Mouse (Mus musculus) hindbrain, embryonic 11.5 days (tissue): ENCODE measurements around the gene Pgap3. TPM values are rescaled to one million over a fixed set of nuclear protein-coding genes. Genes with fewer than 3 reads are reported as not detected.

ENCODE experiments used
- ATAC-seq: fragments of 200-750 bp; cut with Nextera tagmentation; 2 replicates; pipeline ENCODE4 v1.8.0; 2017; ENCODE audit warnings: mild to moderate bottlenecking, moderate TSS enrichment, moderate library complexity; ENCODE audit not compliant: low FRiP score
- DNase-seq: peaks from one replicate; pipeline ENCODE4 v3.0.0-alpha.2; 2015; ENCODE audit warnings: low spot score
- H3K27ac ChIP-seq: fragments of 300-500 bp; sonication (generic); 2 replicates; pipeline ENCODE4 v1.5.1; 2014; ENCODE audit warnings: mild to moderate bottlenecking, low read depth, low read length
- H3K27me3 ChIP-seq: fragments of 300-500 bp; sonication (generic); 2 replicates; pipeline ENCODE4 v1.6.1; 2014; ENCODE audit warnings: mild to moderate bottlenecking, low read length, moderate library complexity, mixed read lengths; ENCODE audit not compliant: control insufficient read depth, insufficient read depth
- H3K36me3 ChIP-seq: fragments of 300-500 bp; sonication (generic); 2 replicates; pipeline ENCODE4 v1.6.1; 2014; ENCODE audit warnings: mild to moderate bottlenecking, low read length, moderate library complexity, mixed read lengths; ENCODE audit not compliant: control insufficient read depth, insufficient read depth
- H3K4me1 ChIP-seq: fragments of 300-500 bp; sonication (generic); replicated peaks from 2 replicates; pipeline ENCODE4 v1.6.1; 2014; ENCODE audit warnings: low read length, mixed read lengths; ENCODE audit not compliant: control insufficient read depth, insufficient read depth
- H3K4me2 ChIP-seq: fragments of 300-500 bp; sonication (generic); replicated peaks from 2 replicates; pipeline ENCODE4 v1.6.1; 2014; ENCODE audit warnings: mild to moderate bottlenecking, low read depth, low read length
- H3K4me3 ChIP-seq: fragments of 300-500 bp; sonication (generic); 2 replicates; pipeline ENCODE4 v1.5.1; 2014; ENCODE audit warnings: low read depth, low read length
- H3K9ac ChIP-seq: fragments of 300-500 bp; sonication (generic); 2 replicates; pipeline ENCODE4 v1.6.1; 2014; ENCODE audit warnings: low read depth, low read length
- H3K9me3 ChIP-seq: fragments of 300-500 bp; sonication (generic); 2 replicates; pipeline ENCODE4 v1.6.1; 2016; ENCODE audit warnings: low read length; ENCODE audit not compliant: control insufficient read depth
- WGBS: fragments of 180-500 bp; shearing (Covaris S2); extraction: QIAGEN DNeasy Blood & Tissue Kit; methylation state at CpG from one replicate; pipeline ENCODE4 v1.1.7; 2014; 5-methylcytosine and 5-hydroxymethylcytosine counted together
- polyA plus RNA-seq: library from polyadenylated mRNA; unstranded; fragments of >200 nt; fragmentation: Nextera tagmentation; extraction: Ambion mirVana; gene quantifications from 2 replicates; pipeline ENCODE4 v1.2.1, GENCODE M21; 2014

Pgap3 gene
- polyA plus RNA-seq, 1 experiment from 2014 or later, result 4.3 TPM

- Histone ChIP-seq H3K4me1 (peaks cover 13% of the 10 kb centered on the region), H3K9ac (peak overlapping the region; percentile 29; the same call in 1 of the 2 replicates), H3K9me3 (no peaks in the 10 kb centered on the region), H3K4me3 (no peak overlapping the region), H3K27me3 (no peaks in the 10 kb centered on the region), H3K36me3 (peaks cover 6% of the 10 kb centered on the region; the same call in 1 of the 2 replicates), H3K27ac (peak overlapping the region; percentile 37), H3K4me2 (peak overlapping the region; percentile 19; the same call in 1 of the 2 replicates)
- WGBS, result 31% methylated on average over 10 of the region's 10 CpGs
- peak; percentile 66 for DNase-seq
- peak; percentile 82 for ATAC-seq
Measured at GRCm38 (mm10) chr11:98371556-98372240, 28.6 kb downstream of the Pgap3 start.

- ATAC-seq (no peak), DNase-seq (no peak)
- Histone ChIP-seq H3K27ac (no peak overlapping the region), H3K27me3 (no peaks in the 10 kb centered on the region), H3K9ac (no peak overlapping the region), H3K4me3 (no peak overlapping the region), H3K9me3 (no peaks in the 10 kb centered on the region), H3K4me2 (no peak overlapping the region), H3K4me1 (peaks cover 13% of the 10 kb centered on the region), H3K36me3 (peaks cover 6% of the 10 kb centered on the region; the same call in 1 of the 2 replicates)
- WGBS, result 72% methylated on average over 2 of the region's 2 CpGs
Measured at GRCm38 (mm10) chr11:98370588-98370987, 29.7 kb downstream of the Pgap3 start.

- no peak for ATAC-seq
- no peaks in the 10 kb centered on the region for H3K36me3 ChIP-seq
- 77% methylated on average over 6 of the region's 6 CpGs for WGBS
- peaks cover 13% of the 10 kb centered on the region for H3K4me1 ChIP-seq
- no peak overlapping the region for H3K9ac ChIP-seq
- no peak overlapping the region for H3K4me2 ChIP-seq
- no peak overlapping the region for H3K4me3 ChIP-seq
- no peaks in the 10 kb centered on the region for H3K27me3 ChIP-seq
- no peaks in the 10 kb centered on the region for H3K9me3 ChIP-seq
- DNase-seq, result no peak
- no peak overlapping the region for H3K27ac ChIP-seq
Measured at GRCm38 (mm10) chr11:98369337-98369736, 31.0 kb downstream of the Pgap3 start.

- Histone ChIP-seq H3K27ac (no peak overlapping the region), H3K4me2 (no peak overlapping the region), H3K4me3 (no peak overlapping the region), H3K9ac (no peak overlapping the region), H3K4me1 (peaks cover 13% of the 10 kb centered on the region), H3K9me3 (no peaks in the 10 kb centered on the region), H3K36me3 (no peaks in the 10 kb centered on the region), H3K27me3 (no peaks in the 10 kb centered on the region)
- 86% methylated on average over 7 of the region's 7 CpGs for WGBS
- no peak for DNase-seq
- ATAC-seq, result no peak
Measured at GRCm38 (mm10) chr11:98367863-98368186, 32.5 kb downstream of the Pgap3 start.

GRCm38 (mm10) chr11:98367171-98367862, 33.0 kb downstream of the Pgap3 start:
- 87% methylated on average over 10 of the region's 10 CpGs for WGBS
- no peak for ATAC-seq
- H3K27ac ChIP-seq, result no peak overlapping the region

GRCm38 (mm10) chr11:98366290-98366689, 34.0 kb downstream of the Pgap3 start:
- Histone ChIP-seq H3K9ac (no peak overlapping the region), H3K4me3 (no peak overlapping the region), H3K4me2 (no peak overlapping the region), H3K9me3 (no peaks in the 10 kb centered on the region), H3K36me3 (no peaks in the 10 kb centered on the region), H3K4me1 (peaks cover 17% of the 10 kb centered on the region), H3K27ac (no peak overlapping the region), H3K27me3 (no peaks in the 10 kb centered on the region)
- ATAC-seq (no peak), DNase-seq (no peak)
- WGBS, result 78% methylated on average over 10 of the region's 10 CpGs

More at GRCm38 (mm10) chr11:98367171-98367862, 33.0 kb downstream of the Pgap3 start:
- Histone ChIP-seq H3K9me3 (no peaks in the 10 kb centered on the region), H3K9ac (no peak overlapping the region), H3K4me1 (peaks cover 13% of the 10 kb centered on the region), H3K36me3 (no peaks in the 10 kb centered on the region), H3K27me3 (no peaks in the 10 kb centered on the region), H3K4me3 (no peak overlapping the region), H3K4me2 (no peak overlapping the region)
- no peak for DNase-seq

- no peak for ATAC-seq
- Histone ChIP-seq H3K9ac (no peak overlapping the region), H3K4me3 (no peak overlapping the region), H3K27me3 (no peaks in the 10 kb centered on the region), H3K4me2 (no peak overlapping the region), H3K27ac (no peak overlapping the region), H3K36me3 (no peaks in the 10 kb centered on the region), H3K9me3 (no peaks in the 10 kb centered on the region), H3K4me1 (peaks cover 20% of the 10 kb centered on the region)
- no peak for DNase-seq
- WGBS, result 93% methylated on average over 5 of the region's 5 CpGs
Measured at GRCm38 (mm10) chr11:98364410-98364809, 35.9 kb downstream of the Pgap3 start.

GRCm38 (mm10) chr11:98363817-98364216, 36.5 kb downstream of the Pgap3 start:
- Histone ChIP-seq H3K4me3 (no peak overlapping the region), H3K27me3 (no peaks in the 10 kb centered on the region), H3K4me1 (peaks cover 24% of the 10 kb centered on the region), H3K36me3 (no peaks in the 10 kb centered on the region), H3K27ac (no peak overlapping the region), H3K9me3 (no peaks in the 10 kb centered on the region), H3K4me2 (no peak overlapping the region), H3K9ac (no peak overlapping the region)
- 90% methylated on average over 5 of the region's 5 CpGs for WGBS
- DNase-seq (no peak), ATAC-seq (no peak)
